Mouse (Mus musculus) NIH3T3 (cell line): Measurements from ENCODE around the gene Nudt2.

Source experiments
- DNase-seq: peaks from one replicate; pipeline ENCODE4 v3.0.0-alpha.2; 2012; ENCODE audit warnings: low read depth

The Nudt2 gene

GRCm38 (mm10) chr4:41494378-41494777 lies 29.4 kb downstream of the Nudt2 start:
- no peak for DNase-seq

- DNase-seq: no peak
These were observed 30.1 kb downstream of the Nudt2 start for GRCm38 (mm10) chr4:41495076-41495475.

GRCm38 (mm10) chr4:41495850-41496249 lies 30.9 kb downstream of the Nudt2 start:
- DNase-seq: no peak

DNA sequence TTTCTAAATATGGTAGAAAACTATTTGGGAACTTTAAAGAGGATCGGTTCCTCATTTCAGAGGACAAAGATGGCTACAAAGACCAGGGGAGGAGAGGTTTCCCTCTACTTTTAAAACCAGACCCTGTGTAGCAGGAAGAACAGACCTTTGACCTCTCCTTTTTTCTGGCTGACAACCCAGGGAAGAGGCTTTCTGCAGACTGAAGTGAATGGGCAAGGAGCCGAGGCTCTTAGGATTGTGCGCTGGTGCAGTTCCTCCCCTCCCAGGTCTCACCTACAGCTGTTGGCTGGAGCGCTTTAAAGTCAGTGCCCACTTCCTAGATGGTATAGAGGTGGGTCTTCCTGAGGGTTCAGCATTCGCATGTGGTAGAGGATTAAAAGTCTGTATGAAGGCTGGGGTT lies 32.1 kb downstream of the Nudt2 start:
- no peak for DNase-seq

GRCm38 (mm10) chr4:41497579-41497978 lies 32.6 kb downstream of the Nudt2 start:
- DNase-seq: no peak

- no peak for DNase-seq
These were observed 33.3 kb downstream of the Nudt2 start for GRCm38 (mm10) chr4:41497995-41498845.

- DNase-seq: no peak
These were observed 34.0 kb downstream of the Nudt2 start for GRCm38 (mm10) chr4:41498921-41499391.

DNA sequence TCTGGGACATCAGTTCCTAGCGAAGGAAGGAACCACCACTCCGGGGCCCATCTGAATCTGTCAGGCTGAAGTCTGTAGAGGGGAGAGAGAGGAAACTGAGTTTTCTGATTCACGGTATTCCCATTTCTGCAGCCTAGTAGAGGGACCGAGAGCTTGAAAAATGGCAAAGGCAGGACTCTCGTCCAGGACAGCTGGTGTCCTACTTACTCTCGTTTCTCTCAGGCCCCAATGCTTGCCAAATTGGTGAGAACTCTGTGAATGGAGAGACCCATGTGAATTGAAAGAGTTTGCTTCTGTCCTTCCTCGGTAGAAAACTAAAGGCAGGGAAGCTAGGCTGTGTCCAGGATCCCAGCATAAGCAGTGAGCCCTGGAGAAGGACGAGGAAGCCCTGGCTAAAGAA lies 34.7 kb downstream of the Nudt2 start:
- DNase-seq: no peak

DNA sequence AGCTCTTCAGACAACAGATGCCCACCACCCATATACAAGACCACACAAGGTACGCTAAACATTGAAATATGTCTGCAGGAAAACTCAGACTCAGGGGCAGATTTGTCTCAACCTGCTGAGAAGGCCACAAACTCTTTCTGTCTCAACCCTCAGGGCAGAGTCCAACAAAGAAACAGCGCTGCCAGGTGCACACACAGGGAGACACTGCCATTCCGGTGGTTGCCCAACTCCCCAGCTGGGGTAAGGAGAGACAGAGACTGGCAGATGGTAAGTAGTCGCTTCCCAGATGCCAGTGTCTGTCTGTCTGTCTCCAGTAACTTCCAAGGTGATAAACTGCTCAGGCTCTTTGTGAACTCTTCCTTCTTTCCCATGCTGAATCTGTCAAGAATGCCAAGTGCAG lies 35.8 kb downstream of the Nudt2 start:
- no peak for DNase-seq

- peak; percentile 75 for DNase-seq
These were observed 37.4 kb downstream of the Nudt2 start for GRCm38 (mm10) chr4:41502171-41502940.

DNA sequence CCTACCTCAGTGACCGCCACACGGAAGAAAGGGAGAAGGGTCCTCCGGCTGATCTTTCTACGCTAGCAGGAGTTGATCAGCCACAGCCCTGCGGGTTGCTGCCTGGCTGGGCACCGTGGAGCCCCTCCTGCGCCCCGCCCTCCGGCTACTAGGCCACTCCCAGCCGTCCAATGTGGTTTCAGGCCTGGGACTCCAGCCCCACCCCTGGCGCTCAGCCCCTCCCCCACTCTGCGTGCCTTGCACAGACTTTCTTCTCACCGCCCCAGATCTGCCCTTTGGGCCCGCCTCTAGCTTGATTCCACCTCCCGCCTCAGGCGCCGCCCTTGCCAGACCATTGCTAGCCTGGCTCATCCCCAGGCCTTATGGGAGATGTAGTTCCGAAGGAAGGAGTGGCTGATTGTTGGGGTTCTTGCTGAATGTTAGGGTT lies 38.0 kb downstream of the Nudt2 start, which contains the start of gene AI464131:
Gene AI464131, minus strand, starts transcription at position 91 of the 427 bp plus-strand sequence.
- DNase-seq: peak; percentile 98

GRCm38 (mm10) chr4:41504325-41504724 lies 39.4 kb downstream of the Nudt2 start:
- peak; percentile 28 for DNase-seq

DNA sequence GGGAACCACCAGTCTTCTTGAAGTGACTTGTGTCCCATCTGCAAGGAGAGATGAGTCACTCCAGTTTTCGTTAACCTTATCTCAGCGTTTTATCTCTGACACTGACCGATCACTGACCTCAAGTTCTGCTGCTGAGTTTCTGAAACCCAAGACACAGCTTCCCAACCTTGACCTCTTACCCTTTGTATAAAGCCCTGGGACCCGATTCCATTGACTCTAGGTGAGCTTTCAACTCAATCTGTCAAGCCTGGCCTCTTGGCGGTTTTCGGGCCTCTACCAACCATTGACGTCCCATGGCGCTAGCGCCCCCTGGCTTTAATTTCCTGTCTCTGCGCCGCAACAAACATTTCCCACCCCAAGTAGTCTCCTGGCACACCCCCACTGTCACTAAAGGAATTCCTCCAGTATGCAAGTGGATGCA lies 40.2 kb downstream of the Nudt2 start:
- no peak for DNase-seq

DNA sequence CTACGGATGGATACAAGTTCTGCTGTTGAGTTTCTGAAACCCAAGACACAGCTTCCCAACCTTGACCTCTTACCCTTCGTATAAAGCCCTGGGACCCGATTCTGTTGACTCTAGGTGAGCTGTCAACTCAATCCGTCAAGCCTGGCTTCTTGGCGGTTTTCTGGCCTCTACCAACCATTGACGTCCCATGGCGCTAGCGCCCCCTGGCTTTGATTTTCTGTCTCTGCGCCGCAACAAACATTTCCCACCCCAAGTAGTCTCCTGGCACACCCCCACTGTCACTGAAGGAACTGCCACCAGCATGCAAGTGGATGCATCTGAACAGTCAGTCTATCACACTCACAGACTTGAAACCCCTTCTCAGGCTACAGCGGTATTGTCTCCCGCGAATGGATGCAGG lies 41.2 kb downstream of the Nudt2 start:
- peak; percentile 33 for DNase-seq

DNA sequence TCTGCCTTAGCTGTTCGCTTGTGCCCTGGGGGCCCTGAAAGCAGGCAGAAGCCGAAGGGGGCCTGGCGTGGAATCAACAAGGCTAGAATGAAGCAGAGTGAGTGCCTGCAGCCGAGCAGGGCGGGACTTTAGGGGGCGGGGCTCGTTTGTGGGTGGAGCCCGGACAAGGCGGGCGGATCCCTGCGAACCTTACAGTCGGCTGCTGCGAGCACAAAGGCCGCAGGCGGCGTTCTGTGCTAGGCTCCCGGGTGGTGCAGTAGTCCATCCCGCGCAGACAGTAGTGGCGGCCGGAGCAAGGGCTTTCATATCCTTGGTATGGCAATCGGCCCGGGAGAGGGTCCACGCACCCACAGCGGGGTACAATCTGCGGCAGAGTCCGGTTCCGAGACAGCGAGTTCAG lies 42.0 kb downstream of the Nudt2 start:
- DNase-seq: peak; percentile 77

DNA sequence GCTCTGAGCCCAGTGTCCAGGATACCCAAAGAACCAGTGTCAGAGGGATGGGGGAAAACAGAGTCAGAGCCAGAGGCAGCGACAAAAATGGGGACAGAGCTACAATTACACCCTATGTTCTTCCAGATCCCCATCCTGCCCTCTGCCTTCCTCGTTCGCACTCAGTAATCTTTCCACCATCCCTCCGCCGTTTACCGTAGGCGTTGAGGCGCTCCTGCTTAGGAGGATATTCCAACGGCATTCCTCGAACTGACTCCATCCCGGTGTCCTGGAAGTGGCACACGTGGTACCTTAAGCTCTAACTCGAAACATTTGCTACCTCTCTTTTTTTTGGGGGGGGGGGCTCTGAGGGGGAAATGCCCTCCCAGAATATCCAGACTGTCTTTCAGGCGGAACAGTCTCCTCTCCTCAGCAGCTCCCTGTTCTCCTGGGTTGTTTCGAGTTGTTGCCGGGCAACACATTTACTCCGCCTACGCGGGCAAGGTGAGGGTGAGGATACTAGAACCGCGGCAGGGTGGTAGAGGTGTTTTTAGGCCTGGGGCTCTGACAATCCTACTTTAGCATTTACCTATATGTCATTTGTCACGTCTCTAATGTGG lies 42.5 kb downstream of the Nudt2 start:
- DNase-seq: no peak

- no peak for DNase-seq
These were observed 43.0 kb downstream of the Nudt2 start for GRCm38 (mm10) chr4:41507998-41508397.

- no peak for DNase-seq
These were observed 48.4 kb downstream of the Nudt2 start for GRCm38 (mm10) chr4:41513309-41513708.

DNA sequence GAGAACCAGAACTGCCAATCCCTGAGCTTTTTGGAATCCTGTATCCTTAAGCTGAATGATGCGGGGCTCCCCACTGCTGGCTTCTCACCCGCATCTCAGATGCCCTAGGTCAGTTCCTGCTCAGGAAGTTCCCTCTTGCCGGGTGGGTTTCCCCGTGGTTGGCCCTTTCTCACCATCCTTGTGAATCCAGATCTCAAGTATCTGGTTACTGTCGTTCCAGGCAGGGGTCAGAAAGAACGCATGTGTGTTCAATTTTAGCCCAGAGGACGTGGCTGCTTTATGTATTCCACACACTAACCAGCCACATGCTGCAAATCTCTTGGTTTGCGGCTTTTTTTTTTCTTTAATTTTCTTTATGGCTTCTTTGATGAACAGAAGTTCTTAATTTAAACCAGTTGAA lies 48.8 kb downstream of the Nudt2 start:
- DNase-seq: no peak

DNA sequence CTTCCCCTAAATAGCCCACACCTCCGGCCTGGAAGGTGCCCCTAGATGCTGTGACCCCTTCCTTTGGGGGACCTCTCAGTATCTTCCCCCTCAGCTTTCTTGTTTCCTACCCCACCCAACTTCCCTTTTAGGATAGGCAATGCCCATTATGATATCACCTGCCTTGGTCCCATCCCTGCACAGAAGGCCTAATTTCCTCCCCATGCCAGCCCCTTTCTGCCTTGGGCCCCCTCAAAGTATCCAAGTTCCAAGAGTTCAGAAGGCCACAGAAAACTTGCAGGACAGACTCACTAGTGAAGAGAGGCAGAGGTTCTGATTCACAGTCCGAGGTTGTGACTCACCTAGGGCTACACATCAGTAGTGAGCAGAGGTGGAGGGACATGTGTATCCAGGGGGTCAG lies 52.3 kb downstream of the Nudt2 start, which contains the start of gene 1110017D15Rik:
Gene 1110017D15Rik, minus strand, starts transcription at position 101 of the 400 bp plus-strand sequence.
- no peak for DNase-seq

- DNase-seq: no peak
These were observed 53.4 kb downstream of the Nudt2 start for GRCm38 (mm10) chr4:41518349-41518748.

- DNase-seq: no peak
These were observed 54.2 kb downstream of the Nudt2 start for GRCm38 (mm10) chr4:41519195-41519594.
